Mouse (Mus musculus): ENCODE measurements around the gene Prkcq. TPM values are rescaled to one million over a fixed set of nuclear protein-coding genes. Genes with fewer than 3 reads are reported as not detected.
A peak's percentile ranks its signal among the peaks of the same experiment; 100 is the strongest.
"Not testable (repeated sequence)": the region's sequence is repeated elsewhere in the genome, so short reads cannot be mapped to it uniquely, and the experiment has no call there.

Gene Prkcq
- polyA plus RNA-seq, 1 experiment from 2014 or later: 1.8 TPM

GRCm38 (mm10) chr2:11332469-11332868 is 160.6 kb downstream of the Prkcq start:
- H3K27me3 ChIP-seq (ENCODE audit: insufficient read depth, low read length): no peaks in the 10 kb centered on the region
- DNase-seq: no peak

GRCm38 (mm10) chr2:11333301-11334017 is 161.6 kb downstream of the Prkcq start:
- no peak overlapping the region for H3K27ac ChIP-seq (ENCODE audit: low read depth)
- no peak overlapping the region for H3K4me2 ChIP-seq
- no peak overlapping the region for H3K9ac ChIP-seq
- DNase-seq (peak; percentile 26), ATAC-seq (ENCODE audit: insufficient read depth) (no peak)
- H3K4me3 ChIP-seq (ENCODE audit: low read depth, low read length): no peak overlapping the region
- no peaks in the 10 kb centered on the region for H3K27me3 ChIP-seq (ENCODE audit: insufficient read depth, low read length)
- TF ChIP-seq CTCF (IDR thresholded peaks at IDR 0.05; ENCODE audit: low read depth): no peak
- no peaks in the 10 kb centered on the region for H3K4me1 ChIP-seq (ENCODE audit: insufficient read depth)
- no peaks in the 10 kb centered on the region for H3K9me3 ChIP-seq (ENCODE audit: low read depth, low read length)
- H3K36me3 ChIP-seq (ENCODE audit: insufficient read depth): no peaks in the 10 kb centered on the region
- 57% methylated on average over 14 of the region's 14 CpGs for WGBS

More at GRCm38 (mm10) chr2:11332469-11332868, 160.6 kb downstream of the Prkcq start:
- no peaks in the 10 kb centered on the region for H3K36me3 ChIP-seq (ENCODE audit: insufficient read depth)
- no peak overlapping the region for H3K4me2 ChIP-seq
- H3K4me3 ChIP-seq (ENCODE audit: low read depth, low read length): no peak overlapping the region
- no peaks in the 10 kb centered on the region for H3K4me1 ChIP-seq (ENCODE audit: insufficient read depth)
- ATAC-seq (ENCODE audit: insufficient read depth): no peak
- H3K9ac ChIP-seq: no peak overlapping the region
- no peak for TF ChIP-seq CTCF (IDR thresholded peaks at IDR 0.05; ENCODE audit: low read depth)
- no peak overlapping the region for H3K27ac ChIP-seq (ENCODE audit: low read depth)
- 72% methylated on average over 4 of the region's 4 CpGs for WGBS
- H3K9me3 ChIP-seq (ENCODE audit: low read depth, low read length): no peaks in the 10 kb centered on the region

- H3K9ac ChIP-seq: no peak overlapping the region
- DNase-seq (no peak), ATAC-seq (ENCODE audit: insufficient read depth) (no peak)
- H3K4me1 ChIP-seq (ENCODE audit: insufficient read depth): no peaks in the 10 kb centered on the region
- H3K27me3 ChIP-seq (ENCODE audit: insufficient read depth, low read length): no peaks in the 10 kb centered on the region
- H3K36me3 ChIP-seq (ENCODE audit: insufficient read depth): no peaks in the 10 kb centered on the region
- no peak overlapping the region for H3K27ac ChIP-seq (ENCODE audit: low read depth)
- TF ChIP-seq CTCF (IDR thresholded peaks at IDR 0.05; ENCODE audit: low read depth): no peak
- H3K4me2 ChIP-seq: no peak overlapping the region; the same call in 1 of the 2 replicates
- no peak overlapping the region for H3K4me3 ChIP-seq (ENCODE audit: low read depth, low read length)
- WGBS: 17% methylated on average over 8 of the region's 8 CpGs
- H3K9me3 ChIP-seq (ENCODE audit: low read depth, low read length): no peaks in the 10 kb centered on the region
Measured at GRCm38 (mm10) chr2:11336320-11336719, 164.4 kb downstream of the Prkcq start.

DNA sequence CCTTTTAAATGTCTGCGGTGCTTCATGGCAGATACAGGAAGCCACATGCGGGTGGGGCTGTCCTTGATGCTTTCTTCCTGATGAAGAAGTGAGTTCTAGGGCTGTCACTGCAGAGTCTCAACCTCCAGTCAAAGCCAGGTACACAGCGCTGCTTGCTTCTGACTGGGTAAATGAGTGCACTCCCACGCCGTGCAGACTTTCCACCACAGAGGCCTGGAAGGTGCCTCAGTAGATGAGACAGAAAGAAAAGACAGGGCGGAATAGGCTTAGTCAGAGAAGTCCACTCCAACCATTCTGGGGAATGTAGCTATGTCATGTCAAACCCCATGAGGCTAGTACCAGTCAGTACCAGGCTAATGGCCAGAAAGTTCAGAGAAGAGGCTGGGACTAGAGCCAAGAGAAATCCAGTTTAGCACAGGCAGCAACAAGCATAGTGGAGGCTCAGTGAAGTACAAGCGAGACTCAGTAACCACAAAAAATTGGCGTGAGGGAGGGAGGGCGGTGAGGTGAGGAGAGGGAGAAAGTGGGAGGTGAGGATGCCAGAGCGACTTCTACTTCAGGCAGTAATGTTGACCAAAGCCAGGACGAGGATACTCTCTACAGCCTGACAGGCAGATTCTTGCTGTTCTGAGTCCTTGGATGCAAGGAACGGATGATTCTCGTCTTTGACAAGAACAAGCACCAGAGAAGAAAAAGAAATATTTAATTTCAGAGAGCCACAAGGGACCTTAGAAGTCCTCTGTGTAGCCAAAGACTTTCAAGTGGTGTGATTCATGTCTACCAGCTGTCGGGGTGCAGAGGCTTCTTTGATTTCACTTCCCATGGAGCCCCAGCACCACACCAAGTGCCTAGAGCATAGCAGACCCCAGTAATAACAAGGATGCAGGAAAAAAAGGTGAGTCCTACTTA is 167.3 kb downstream of the Prkcq start:
- ATAC-seq (ENCODE audit: insufficient read depth) (peak; percentile 82), DNase-seq (peak; percentile 74)
- Histone ChIP-seq H3K4me3 (ENCODE audit: low read depth, low read length) (no peak overlapping the region), H3K9ac (no peak overlapping the region), H3K4me2 (no peak overlapping the region), H3K27ac (ENCODE audit: low read depth) (peak overlapping the region; percentile 63; the same call in 1 of the 2 replicates), H3K36me3 (ENCODE audit: insufficient read depth) (no peaks in the 10 kb centered on the region), H3K27me3 (ENCODE audit: insufficient read depth, low read length) (no peaks in the 10 kb centered on the region), H3K9me3 (ENCODE audit: low read depth, low read length) (no peaks in the 10 kb centered on the region), H3K4me1 (ENCODE audit: insufficient read depth) (no peaks in the 10 kb centered on the region)
- WGBS: 51% methylated on average over 14 of the region's 14 CpGs
- TF ChIP-seq CTCF (IDR thresholded peaks at IDR 0.05; ENCODE audit: low read depth): peak; percentile 30; the same call in 1 of the 2 replicates

GRCm38 (mm10) chr2:11344691-11345090 is 172.8 kb downstream of the Prkcq start:
- WGBS: 85% methylated on average over 3 of the region's 3 CpGs
- DNase-seq (no peak), ATAC-seq (ENCODE audit: insufficient read depth) (no peak)
- no peaks in the 10 kb centered on the region for H3K4me1 ChIP-seq (ENCODE audit: insufficient read depth)
- H3K36me3 ChIP-seq (ENCODE audit: insufficient read depth): no peaks in the 10 kb centered on the region
- H3K27me3 ChIP-seq (ENCODE audit: insufficient read depth, low read length): no peaks in the 10 kb centered on the region
- H3K9ac ChIP-seq: no peak overlapping the region
- no peak overlapping the region for H3K4me3 ChIP-seq (ENCODE audit: low read depth, low read length)
- no peaks in the 10 kb centered on the region for H3K9me3 ChIP-seq (ENCODE audit: low read depth, low read length)
- no peak overlapping the region for H3K27ac ChIP-seq (ENCODE audit: low read depth)
- TF ChIP-seq CTCF (IDR thresholded peaks at IDR 0.05; ENCODE audit: low read depth): no peak
- no peak overlapping the region for H3K4me2 ChIP-seq

- H3K4me1 ChIP-seq (ENCODE audit: insufficient read depth); H3K4me2 ChIP-seq; H3K4me3 ChIP-seq (ENCODE audit: low read depth, low read length); H3K9ac ChIP-seq; H3K9me3 ChIP-seq (ENCODE audit: low read depth, low read length); H3K27me3 ChIP-seq (ENCODE audit: insufficient read depth, low read length); H3K27ac ChIP-seq (ENCODE audit: low read depth); DNase-seq; ATAC-seq (ENCODE audit: insufficient read depth); H3K36me3 ChIP-seq (ENCODE audit: insufficient read depth): not testable (repeated sequence)
- 83% methylated on average over 6 of the region's 6 CpGs for WGBS
Measured at GRCm38 (mm10) chr2:11346419-11346818, 174.5 kb downstream of the Prkcq start.

- WGBS: 69% methylated on average over 3 of the region's 3 CpGs
- Histone ChIP-seq H3K4me1 (ENCODE audit: insufficient read depth) (no peaks in the 10 kb centered on the region), H3K27me3 (ENCODE audit: insufficient read depth, low read length) (no peaks in the 10 kb centered on the region), H3K9ac (no peak overlapping the region), H3K27ac (ENCODE audit: low read depth) (no peak overlapping the region), H3K4me3 (ENCODE audit: low read depth, low read length) (no peak overlapping the region), H3K4me2 (no peak overlapping the region), H3K9me3 (ENCODE audit: low read depth, low read length) (no peaks in the 10 kb centered on the region), H3K36me3 (ENCODE audit: insufficient read depth) (no peaks in the 10 kb centered on the region)
- TF ChIP-seq CTCF (IDR thresholded peaks at IDR 0.05; ENCODE audit: low read depth): no peak
- DNase-seq (no peak), ATAC-seq (ENCODE audit: insufficient read depth) (no peak)
Measured at GRCm38 (mm10) chr2:11347791-11348190, 175.9 kb downstream of the Prkcq start.

Measured in lung, embryonic 14.5 days (tissue).